Mouse (Mus musculus) MN1 (cell line): ENCODE measurements around the gene Dedd2.
"Not testable (repeated sequence)": the region's sequence is repeated elsewhere in the genome, so short reads cannot be mapped to it uniquely, and the experiment has no call there.

ENCODE experiments used
- DNase-seq: peaks from one replicate; pipeline ENCODE4 v3.0.0-alpha.2; 2016; ENCODE audit warnings: low spot score

The Dedd2 gene

GRCm38 (mm10) chr7:25220457-25221101 lies at the start of gene Dedd2:
Gene Dedd2, minus strand, starts transcription at chr7:25220615.
- peak; percentile 30 for DNase-seq

GRCm38 (mm10) chr7:25269545-25270271 lies 49.3 kb upstream of the Dedd2 start:
- no peak for DNase-seq

- DNase-seq: no peak
Observed at GRCm38 (mm10) chr7:25269029-25269428, 48.6 kb upstream of the Dedd2 start.

- DNase-seq: no peak
Observed at GRCm38 (mm10) chr7:25268588-25268987, 48.2 kb upstream of the Dedd2 start.

- DNase-seq: peak; percentile 99
Observed at GRCm38 (mm10) chr7:25267751-25268463, 47.5 kb upstream of the Dedd2 start.

- peak; percentile 98 for DNase-seq
Observed at GRCm38 (mm10) chr7:25267301-25267750, 46.9 kb upstream of the Dedd2 start, which contains the start of gene Cic. Gene Cic, plus strand, starts transcription at chr7:25267704.

GRCm38 (mm10) chr7:25266180-25266962 lies 46.0 kb upstream of the Dedd2 start:
- DNase-seq: no peak

- DNase-seq: not testable (repeated sequence)
Observed at GRCm38 (mm10) chr7:25265743-25266142, 45.3 kb upstream of the Dedd2 start.

GRCm38 (mm10) chr7:25263968-25264870 lies 43.8 kb upstream of the Dedd2 start:
- no peak for DNase-seq

- DNase-seq: no peak
Observed at GRCm38 (mm10) chr7:25261896-25262295, 41.5 kb upstream of the Dedd2 start.

- peak; percentile 71 for DNase-seq
Observed at GRCm38 (mm10) chr7:25251822-25252221, 31.4 kb upstream of the Dedd2 start.

- DNase-seq: peak; percentile 78
Observed at GRCm38 (mm10) chr7:25251071-25251791, 30.8 kb upstream of the Dedd2 start.

GRCm38 (mm10) chr7:25250141-25250972 lies 29.9 kb upstream of the Dedd2 start, which contains the start of gene Erf:
Gene Erf, minus strand, starts transcription at chr7:25250761.
- peak; percentile 94 for DNase-seq

- DNase-seq: peak; percentile 68
Observed at GRCm38 (mm10) chr7:25249314-25250140, 29.1 kb upstream of the Dedd2 start.

- peak; percentile 53 for DNase-seq
Observed at GRCm38 (mm10) chr7:25248846-25249313, 28.5 kb upstream of the Dedd2 start.

GRCm38 (mm10) chr7:25248018-25248647 lies 27.7 kb upstream of the Dedd2 start:
- DNase-seq: peak; percentile 67

GRCm38 (mm10) chr7:25247498-25247897 lies 27.1 kb upstream of the Dedd2 start:
- DNase-seq: no peak

- peak; percentile 66 for DNase-seq
Observed at GRCm38 (mm10) chr7:25246759-25247137, 26.3 kb upstream of the Dedd2 start.
